Mouse (Mus musculus) heart, adult 18-20 months (tissue): ENCODE results near the gene 1110004F10Rik. TPM values are rescaled to one million over a fixed set of nuclear protein-coding genes. Genes with fewer than 3 reads are reported as not detected.
A peak's percentile ranks its signal among the peaks of the same experiment; 100 is the strongest.

Experiments
- DNase-seq, 2 experiments: peaks; one replicate each; pipeline ENCODE4 v3.0.0; 2021 to 2022; ENCODE audit warnings: mixed read lengths in 1 of 2
- total RNA-seq, 2 experiments: library from RNA; stranded (reverse); gene quantifications; 2 replicates each; pipeline ENCODE4 v1.2.3; 2021

1110004F10Rik gene
- total RNA-seq, 2 experiments from 2014 or later, result 48.9 to 54.6 TPM

- peak; percentile 97 to 98 for DNase-seq
Measured at GRCm38 (mm10) chr7:116092710-116093465, 53.7 kb downstream of the 1110004F10Rik start.

DNA sequence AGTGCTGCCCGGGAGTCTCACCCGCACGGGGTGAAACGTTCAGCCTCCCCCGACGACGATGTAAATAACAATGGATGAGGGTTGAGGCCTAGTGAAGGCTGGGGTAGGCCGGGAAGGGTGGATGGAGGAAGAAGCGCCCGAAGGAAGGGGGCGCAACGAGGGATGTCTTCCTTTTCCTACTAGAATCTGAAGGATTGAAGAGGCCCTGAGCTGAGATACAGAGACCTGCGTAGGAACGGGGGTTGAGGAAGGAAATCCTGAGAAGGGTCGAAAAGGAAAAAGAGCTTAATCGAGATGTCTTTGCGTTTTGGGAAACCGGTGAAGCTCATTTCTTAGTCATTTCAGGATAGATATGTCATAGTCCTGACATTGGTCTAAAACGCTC, 54.3 kb downstream of the 1110004F10Rik start:
- DNase-seq, result no peak

- peak; percentile 35 to 53 for DNase-seq
Measured at GRCm38 (mm10) chr7:116099952-116100528, 60.8 kb downstream of the 1110004F10Rik start.

GRCm38 (mm10) chr7:116103091-116103490, 63.9 kb downstream of the 1110004F10Rik start:
- no peak for DNase-seq

DNA sequence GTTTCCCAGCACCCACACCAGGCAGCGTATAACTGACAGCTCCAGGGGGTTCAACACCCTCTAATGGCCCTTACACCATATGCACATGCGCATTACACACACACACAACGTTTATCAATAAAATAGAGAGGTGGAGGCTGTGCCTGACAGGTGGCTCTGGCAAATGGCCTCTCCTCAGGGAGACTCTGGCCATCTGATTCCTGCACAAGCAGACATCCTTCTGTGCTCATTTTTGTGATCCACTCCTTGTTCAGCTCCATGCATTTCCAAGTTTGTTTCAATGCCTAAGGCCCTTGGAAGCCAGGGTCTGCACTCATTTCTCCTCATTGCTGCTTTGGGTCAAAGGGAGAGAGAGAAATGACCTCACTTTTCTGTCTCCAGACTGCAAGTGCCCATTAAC, 71.5 kb downstream of the 1110004F10Rik start:
- DNase-seq, result no peak

GRCm38 (mm10) chr7:116111546-116111945, 72.3 kb downstream of the 1110004F10Rik start:
- DNase-seq, result no peak

- no peak for DNase-seq
Measured at GRCm38 (mm10) chr7:116115216-116115930, 76.2 kb downstream of the 1110004F10Rik start.

DNA sequence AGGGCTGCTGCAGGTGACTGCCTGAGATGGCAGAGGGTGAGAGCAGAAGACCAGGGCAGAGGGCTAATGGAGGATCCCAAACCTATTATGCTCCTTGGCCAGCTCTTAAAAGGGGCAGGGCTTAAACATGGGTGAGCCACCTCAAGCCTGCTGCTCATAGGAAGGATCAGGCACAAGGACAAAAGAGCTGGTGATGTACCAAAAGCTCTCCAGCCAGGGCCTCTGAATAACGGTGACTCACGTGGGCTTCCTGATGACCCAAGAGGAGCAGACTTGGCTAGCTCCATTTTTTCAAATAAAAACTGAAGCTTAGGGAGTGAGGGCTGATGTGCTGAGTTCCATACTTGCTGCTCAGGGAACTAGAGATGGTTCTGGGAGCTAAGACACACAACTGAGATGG, 76.8 kb downstream of the 1110004F10Rik start:
- no peak for DNase-seq

DNA sequence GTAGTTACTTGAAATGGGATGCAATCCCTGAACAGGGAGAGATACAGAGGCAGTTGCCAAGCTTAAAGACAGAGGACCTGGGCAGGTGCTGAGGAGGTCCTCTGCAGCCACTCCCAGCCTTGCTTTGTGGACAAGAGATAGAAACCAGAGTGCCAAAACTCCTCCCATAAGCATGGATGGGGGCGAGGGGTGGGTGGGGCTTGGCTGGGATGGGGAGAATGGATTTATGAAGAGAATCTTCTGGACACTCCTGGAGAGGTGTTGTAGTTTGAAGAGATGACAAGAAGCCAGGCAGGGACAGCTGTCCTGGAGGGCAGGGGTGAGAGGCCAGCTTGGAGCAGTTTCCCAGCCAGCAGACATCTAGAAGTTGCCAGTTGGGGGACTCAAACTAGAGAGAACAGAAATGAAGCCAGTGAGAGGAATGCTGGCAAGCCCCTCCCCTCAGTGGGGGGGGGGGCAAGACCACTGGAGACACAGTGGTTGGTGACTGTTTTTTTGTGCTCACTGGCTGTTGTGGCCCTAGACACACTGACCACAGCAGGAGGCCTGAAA, 80.2 kb downstream of the 1110004F10Rik start:
- no peak for DNase-seq

GRCm38 (mm10) chr7:116120737-116121136, 81.5 kb downstream of the 1110004F10Rik start:
- DNase-seq, result no peak

GRCm38 (mm10) chr7:116121202-116121601, 82.0 kb downstream of the 1110004F10Rik start:
- no peak for DNase-seq

DNA sequence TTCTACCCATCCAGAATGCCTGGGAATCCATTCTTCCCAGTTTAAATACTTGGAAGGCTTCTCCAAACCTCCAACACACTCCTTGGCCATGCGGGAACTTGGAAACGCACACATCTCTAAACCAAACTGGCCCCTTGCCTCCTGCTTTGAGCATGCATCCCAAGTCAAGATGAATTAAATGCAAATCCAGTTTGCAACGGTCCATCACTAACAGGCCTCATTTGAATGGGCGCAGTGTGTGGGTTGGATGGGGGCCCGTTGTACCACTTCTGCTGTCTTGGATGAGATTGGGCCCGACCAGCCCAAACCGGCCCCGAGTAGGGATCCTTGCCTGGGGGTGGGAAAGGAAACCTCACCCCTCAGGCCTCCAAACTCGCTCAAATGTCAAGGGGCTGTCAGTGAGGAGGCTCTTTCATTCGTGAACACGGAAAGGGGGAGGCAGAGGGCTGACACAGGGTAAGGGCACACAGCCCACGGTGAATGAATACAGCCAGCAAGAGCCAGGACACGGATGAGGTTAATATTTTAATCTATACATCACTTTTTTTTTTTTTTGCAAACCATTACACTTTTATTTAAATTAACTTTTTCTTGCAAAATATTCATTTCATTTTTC, 83.9 kb downstream of the 1110004F10Rik start:
- DNase-seq, result no peak

- DNase-seq, result no peak
Measured at GRCm38 (mm10) chr7:116123597-116123985, 84.4 kb downstream of the 1110004F10Rik start.

GRCm38 (mm10) chr7:116124057-116124456, 84.9 kb downstream of the 1110004F10Rik start:
- DNase-seq, result no peak

GRCm38 (mm10) chr7:116125671-116126070, 86.5 kb downstream of the 1110004F10Rik start:
- no peak for DNase-seq

GRCm38 (mm10) chr7:116127052-116127451, 87.9 kb downstream of the 1110004F10Rik start:
- DNase-seq, result no peak

DNA sequence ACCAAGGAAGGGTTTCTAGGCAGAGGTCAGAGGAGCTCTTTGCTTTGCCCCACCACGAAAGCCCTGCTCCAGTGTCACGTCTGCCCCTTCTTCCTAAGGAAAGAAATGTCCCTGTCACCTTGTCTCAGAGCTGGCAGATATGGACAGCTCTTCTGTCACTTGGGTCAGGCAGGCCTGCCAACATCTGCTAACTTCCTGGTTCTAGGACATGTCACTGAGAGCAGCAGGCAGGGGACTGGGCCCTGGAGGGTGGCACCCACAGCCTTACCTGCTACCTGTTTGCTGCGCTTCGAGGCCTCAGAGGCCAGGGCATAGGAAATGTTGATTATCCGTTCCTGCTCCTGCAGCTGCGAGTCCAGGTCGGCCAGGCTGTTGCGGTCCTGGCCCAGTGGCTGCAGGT, 89.1 kb downstream of the 1110004F10Rik start:
- peak; percentile 21 to 26 for DNase-seq

DNA sequence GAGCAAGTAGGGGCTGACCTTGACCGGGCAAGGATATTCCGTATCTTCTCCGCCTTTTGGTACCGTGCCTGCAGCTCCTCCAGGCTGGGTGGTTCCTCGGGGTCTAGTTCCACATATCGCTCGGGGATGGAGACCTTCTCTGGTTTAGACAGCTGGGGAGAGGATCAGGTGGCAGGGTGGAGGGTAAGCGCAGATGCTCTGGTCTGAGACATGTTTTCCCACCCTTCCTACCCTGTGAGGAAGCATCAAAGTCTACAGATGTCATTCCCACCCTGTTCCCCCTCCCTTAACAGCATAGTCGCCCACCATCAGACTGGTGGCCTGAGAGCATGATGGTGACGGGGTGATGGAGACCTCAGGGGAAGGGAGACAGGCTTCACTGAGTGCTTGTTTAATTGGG, 90.2 kb downstream of the 1110004F10Rik start:
- no peak for DNase-seq

- peak in 1 of 2 experiments; percentile 20 for DNase-seq
Measured at GRCm38 (mm10) chr7:116131390-116131789, 92.2 kb downstream of the 1110004F10Rik start.

DNA sequence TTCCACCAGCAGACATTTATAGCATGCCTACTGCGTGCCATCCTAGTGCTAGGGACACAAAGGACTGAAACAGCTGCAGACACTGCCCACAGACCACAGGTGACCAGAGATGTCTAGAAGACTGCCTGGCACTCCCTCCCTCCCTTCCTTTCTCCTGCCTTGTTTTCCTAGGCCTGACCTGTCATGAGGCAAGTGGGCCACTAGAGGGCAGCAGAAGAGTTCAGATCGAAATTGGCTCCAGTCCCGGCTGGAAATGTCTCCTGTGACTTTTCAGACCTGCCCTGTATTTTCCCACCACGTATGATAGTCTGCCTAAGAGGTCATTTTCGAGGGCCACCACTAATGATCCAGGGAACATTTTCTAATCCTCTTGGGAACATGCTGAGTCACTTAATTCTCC, 92.9 kb downstream of the 1110004F10Rik start:
- DNase-seq, result peak; percentile 74 to 91

GRCm38 (mm10) chr7:116134413-116135292, 95.5 kb downstream of the 1110004F10Rik start:
- peak in 1 of 2 experiments; percentile 31 for DNase-seq
